Mouse (Mus musculus) WW6 (cell line): ENCODE data around the gene Dennd4a.
"Not testable (repeated sequence)": the region's sequence is repeated elsewhere in the genome, so short reads cannot be mapped to it uniquely, and the experiment has no call there.

Experiments used
- DNase-seq: peaks from one replicate; pipeline ENCODE4 v3.0.0-alpha.2; 2013; ENCODE audit warnings: low read depth, low spot score

Gene Dennd4a

GRCm38 (mm10) chr9:64811538-64812474 lies 666 bp downstream of the Dennd4a start:
- DNase-seq = peak; percentile 13

GRCm38 (mm10) chr9:64812475-64812860 lies 1.3 kb downstream of the Dennd4a start:
- no peak for DNase-seq

- DNase-seq = no peak
Observed at GRCm38 (mm10) chr9:64814273-64814672, 3.1 kb downstream of the Dennd4a start.

DNA sequence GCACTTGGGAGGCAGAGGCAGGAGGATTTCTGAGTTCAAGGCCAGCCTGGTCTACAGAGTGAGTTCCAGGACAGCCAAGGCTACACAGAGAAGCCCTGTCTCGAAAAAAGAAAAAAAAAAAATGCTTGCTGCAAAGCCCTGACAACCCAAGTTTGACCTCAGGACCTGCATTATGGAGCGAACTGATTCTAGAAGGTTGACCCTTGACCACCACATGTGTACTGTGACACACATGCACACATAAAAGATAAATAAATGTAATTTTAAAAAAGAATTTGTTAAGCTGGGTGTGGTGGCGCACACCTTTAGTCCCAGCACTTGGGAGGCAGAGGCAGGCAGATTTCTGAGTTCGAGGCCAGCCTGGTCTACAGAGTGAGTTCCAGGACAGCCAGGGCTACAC lies 8.5 kb downstream of the Dennd4a start:
- not testable (repeated sequence) for DNase-seq

GRCm38 (mm10) chr9:64820086-64820795 lies 9.1 kb downstream of the Dennd4a start:
- DNase-seq = no peak

DNA sequence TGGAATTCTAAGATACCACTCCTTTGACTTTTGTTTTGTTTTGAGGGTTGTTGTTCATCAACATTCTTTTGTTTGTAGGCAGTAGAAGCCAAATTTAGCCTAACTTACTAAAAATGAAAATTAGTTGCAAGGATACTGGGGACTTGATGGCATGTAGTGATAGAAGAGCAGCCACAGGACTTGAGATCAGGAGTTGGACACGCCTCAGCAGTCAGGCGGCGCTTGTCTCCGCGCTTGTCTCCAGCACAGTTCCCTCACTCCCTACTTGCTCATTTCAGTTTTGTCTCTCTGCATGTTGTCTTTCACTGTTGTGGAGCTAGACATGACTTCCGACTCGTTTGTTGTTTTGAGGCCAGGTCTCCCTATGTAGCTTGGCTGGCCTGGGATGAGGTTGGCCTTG lies 11.1 kb downstream of the Dennd4a start:
- DNase-seq = no peak

DNA sequence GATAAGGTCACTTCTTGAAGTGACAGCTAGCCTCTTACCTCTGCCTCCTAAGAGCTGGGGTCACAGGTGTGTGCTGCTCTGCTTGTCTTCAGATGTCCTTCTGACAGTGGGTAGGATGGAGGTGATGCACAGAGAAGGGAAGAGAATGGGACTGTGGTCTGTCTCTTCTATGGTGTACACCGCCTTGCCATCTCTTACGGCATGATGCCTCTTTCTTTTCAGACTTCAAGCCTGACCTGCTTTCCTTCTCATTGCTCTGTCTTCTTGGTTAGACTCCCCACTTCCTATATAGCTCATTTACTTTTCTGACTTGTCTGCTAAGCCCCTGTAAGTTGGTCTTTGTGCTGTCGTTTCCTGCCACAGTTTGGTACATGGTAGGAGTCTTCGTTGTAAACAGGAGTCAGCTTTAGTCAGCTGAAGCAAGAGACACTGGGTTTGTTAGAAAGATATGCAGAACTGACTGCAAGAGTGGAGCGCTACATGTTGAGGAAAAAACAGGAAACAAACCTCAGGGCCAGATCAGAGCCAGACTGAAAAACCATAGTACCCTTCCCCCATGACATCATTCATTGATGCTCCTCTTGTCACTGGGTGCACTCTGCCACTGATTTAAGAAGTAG lies 13.4 kb downstream of the Dennd4a start:
- no peak for DNase-seq

GRCm38 (mm10) chr9:64830092-64830618 lies 19.0 kb downstream of the Dennd4a start:
- no peak for DNase-seq

GRCm38 (mm10) chr9:64830641-64831040 lies 19.5 kb downstream of the Dennd4a start:
- no peak for DNase-seq

DNA sequence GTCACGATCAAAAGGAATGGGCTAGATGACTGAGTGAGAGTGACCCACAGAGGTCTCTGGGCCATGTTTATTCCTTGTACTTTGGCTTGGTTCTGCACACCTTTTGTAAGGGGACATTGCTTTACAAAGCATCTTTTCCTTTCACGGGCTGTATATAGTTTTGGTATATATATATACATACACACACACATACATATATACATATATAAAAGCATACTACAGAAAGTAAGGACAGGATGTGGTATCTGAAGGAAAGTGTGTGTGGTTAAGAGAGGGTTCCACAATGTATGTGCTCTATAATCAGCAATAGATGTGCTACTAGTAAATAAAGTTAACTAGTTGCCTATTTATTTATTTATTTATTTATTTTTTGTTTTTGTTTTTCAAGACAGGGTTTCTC lies 20.6 kb downstream of the Dennd4a start:
- DNase-seq = no peak

- DNase-seq = no peak
Observed at GRCm38 (mm10) chr9:64834418-64834817, 23.3 kb downstream of the Dennd4a start.

DNA sequence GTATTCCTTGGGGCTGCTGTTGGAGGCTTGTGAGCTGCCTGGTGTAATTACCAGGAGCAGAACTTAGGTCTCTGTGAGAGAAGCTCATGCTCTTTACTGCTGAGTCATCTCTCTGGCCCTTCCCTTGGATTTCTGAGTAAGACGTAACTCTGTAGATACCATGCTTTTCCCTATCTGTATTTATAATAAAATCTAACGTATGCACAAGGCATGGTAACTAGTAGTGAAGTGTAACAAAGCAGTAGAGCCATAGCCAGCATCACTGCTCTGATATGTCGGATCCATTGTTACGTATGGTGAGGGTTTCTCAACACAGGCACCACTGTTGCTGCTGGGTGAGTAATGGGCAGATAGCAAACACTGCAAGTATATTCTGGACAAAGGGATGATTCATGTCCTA lies 34.2 kb downstream of the Dennd4a start:
- no peak for DNase-seq

- DNase-seq = no peak
Observed at GRCm38 (mm10) chr9:64849548-64849947, 38.4 kb downstream of the Dennd4a start.

GRCm38 (mm10) chr9:64860083-64860482 lies 48.9 kb downstream of the Dennd4a start:
- DNase-seq = no peak

GRCm38 (mm10) chr9:64862687-64863086 lies 51.5 kb downstream of the Dennd4a start:
- DNase-seq = peak; percentile 14

GRCm38 (mm10) chr9:64886008-64886407 lies 74.9 kb downstream of the Dennd4a start:
- DNase-seq = no peak

GRCm38 (mm10) chr9:64896605-64897004 lies 85.5 kb downstream of the Dennd4a start:
- DNase-seq = no peak

DNA sequence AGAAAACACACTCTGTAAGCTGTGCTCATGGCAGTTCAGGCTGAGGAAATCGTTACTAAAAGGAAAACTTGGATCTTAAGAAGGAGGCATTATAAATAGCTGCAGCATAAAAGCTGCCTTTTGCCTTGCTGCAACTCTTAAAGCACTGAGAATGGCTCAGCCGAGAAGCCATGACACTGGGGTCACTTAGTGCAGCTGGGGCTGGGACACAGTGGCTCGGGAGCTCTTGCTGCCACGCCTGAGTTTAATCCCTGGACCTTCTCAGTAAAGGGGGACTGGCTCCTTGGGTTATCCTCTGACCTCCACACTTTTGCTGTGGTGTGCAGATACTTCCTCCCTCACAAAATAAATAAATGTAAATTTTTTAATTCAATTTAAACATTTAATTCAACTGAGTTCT lies 91.7 kb downstream of the Dennd4a start:
- DNase-seq = no peak

GRCm38 (mm10) chr9:64903386-64903785 lies 92.2 kb downstream of the Dennd4a start:
- no peak for DNase-seq

GRCm38 (mm10) chr9:64904917-64905640 lies 93.9 kb downstream of the Dennd4a start:
- no peak for DNase-seq

GRCm38 (mm10) chr9:64907441-64907840 lies 96.3 kb downstream of the Dennd4a start:
- no peak for DNase-seq
